ENCODE assay signal across 8 mouse cellular contexts in genomic region chr10:95145204-95145926, GRCm38 (mm10).
DNase-seq lines count a peak whose midpoint lies in the region; ATAC-seq and TF ChIP-seq lines count a peak whose summit lies in the region.

No protein-coding gene starts in this region.

- H3K4me1 ChIP-seq in spleen, adult 2 months (ENCODE audit: control insufficient read depth, insufficient read depth, insufficient read length), result peaks cover 8% of the 10 kb centered on the region
- H3K4me1 ChIP-seq in kidney, adult 2 months (ENCODE audit: control insufficient read depth, insufficient read depth, low read length), result peaks cover 21% of the 10 kb centered on the region
- peaks cover 42% of the 10 kb centered on the region for H3K4me1 ChIP-seq in midbrain, embryonic 13.5 days (replicated peaks)

- 66% methylated on average over 9 of the region's 9 CpGs for WGBS in spleen, adult 2 months
- WGBS in kidney, adult 2 months, result 60% methylated on average over 9 of the region's 9 CpGs
- WGBS in midbrain, embryonic 13.5 days, result 27% methylated on average over 9 of the region's 9 CpGs

- H3K27me3 ChIP-seq in spleen, adult 2 months (ENCODE audit: control insufficient read depth, insufficient read depth, low read length), result no peaks in the 10 kb centered on the region
- H3K27me3 ChIP-seq in kidney, adult 2 months (replicated peaks; ENCODE audit: control insufficient read depth, insufficient read depth, low read length), result no peaks in the 10 kb centered on the region
- no peaks in the 10 kb centered on the region for H3K27me3 ChIP-seq in midbrain, embryonic 13.5 days

- ATAC-seq in midbrain, embryonic 13.5 days, result no peak
- no peak for ATAC-seq in erythroblast, adult 5-6 weeks (replicated peaks; ENCODE audit: low FRiP score, poor library complexity, severe bottlenecking)

- no peak overlapping the region for H3K4me2 ChIP-seq in midbrain, embryonic 13.5 days (replicated peaks)

- no peak overlapping the region for H3K4me3 ChIP-seq in spleen, adult 2 months (ENCODE audit: extremely low read depth, insufficient read depth, insufficient read length)
- no peak overlapping the region for H3K4me3 ChIP-seq in kidney, adult 2 months (ENCODE audit: insufficient read depth, low read depth, low read length)
- H3K4me3 ChIP-seq in midbrain, embryonic 13.5 days (replicated peaks), result no peak overlapping the region

- no peak for TF ChIP-seq POLR2A in spleen, adult 2 months (IDR thresholded peaks at IDR 0.05; ENCODE audit: low read depth, low read length)
- no peak for TF ChIP-seq POLR2A in kidney, adult 2 months (IDR thresholded peaks at IDR 0.05; ENCODE audit: low read depth, low read length)

- no peak for TF ChIP-seq CTCF in spleen, adult 2 months (IDR thresholded peaks at IDR 0.05; ENCODE audit: extremely low read depth, insufficient read depth, insufficient read length, insufficient replicate concordance)
- TF ChIP-seq CTCF in kidney, adult 2 months (conservative IDR thresholded peaks at IDR 0.05; ENCODE audit: insufficient read depth, insufficient read length, low read depth, low read length), result no peak

- no peaks in the 10 kb centered on the region for H3K9me3 ChIP-seq in midbrain, embryonic 13.5 days

- peak overlapping the region; percentile 16; the same call in 1 of the 2 replicates for H3K27ac ChIP-seq in spleen, adult 2 months (ENCODE audit: insufficient read depth, low read length)
- peak overlapping the region; percentile 18 for H3K27ac ChIP-seq in kidney, adult 2 months (ENCODE audit: insufficient read depth, low read depth, low read length)
- H3K27ac ChIP-seq in midbrain, embryonic 13.5 days, result peak overlapping the region; percentile 60

- no peak overlapping the region for H3K9ac ChIP-seq in midbrain, embryonic 13.5 days (replicated peaks)

- H3K36me3 ChIP-seq in spleen, adult 2 months (ENCODE audit: control insufficient read depth, insufficient read depth, low read length), result no peaks in the 10 kb centered on the region
- no peaks in the 10 kb centered on the region for H3K36me3 ChIP-seq in kidney, adult 2 months (ENCODE audit: control insufficient read depth, insufficient read depth, low read length)
- H3K36me3 ChIP-seq in midbrain, embryonic 13.5 days, result no peaks in the 10 kb centered on the region

- DNase-seq in spleen, adult 2 months (ENCODE audit: low read depth in 1 of 2, low spot score in 2 of 2), result no peak
- no peak for DNase-seq in spleen, adult 18-20 months
- peak; percentile 42 to 54 for DNase-seq in heart, adult 9 months (ENCODE audit: low spot score in 2 of 2)
- peak; percentile 74 for DNase-seq in kidney, adult 2 months
- DNase-seq in layer of hippocampus, adult 8-10 months (ENCODE audit: low spot score in 2 of 2), result no peak
- DNase-seq in adrenal gland, postnatal 4 days (ENCODE audit: low spot score in 2 of 2), result no peak

Comparison
In these comparisons a context has a peak if more than half of its experiments do, and no peak if none do; other contexts are left out.
1. DNase-seq: peak in heart, adult 9 months (2 of 2) and kidney, adult 2 months (single experiment); none in spleen, adult 2 months (0 of 2), spleen, adult 18-20 months (0 of 2), layer of hippocampus, adult 8-10 months (0 of 2) and adrenal gland, postnatal 4 days (0 of 2).
2. Peak in every context shown above with its lines, with median percentiles within 50 percentile points of each other: H3K27ac ChIP-seq.